Mouse (Mus musculus) E14TG2a.4 (cell line): ENCODE measurements around the gene Pde6g.

Experiments
- H3K27me3 ChIP-seq: 2 replicates; pipeline ENCODE4 v1.6.1; 2014; ENCODE audit warnings: low read length, control low read depth; ENCODE audit not compliant: insufficient read depth
- H3K36me3 ChIP-seq: 2 replicates; pipeline ENCODE4 v1.6.1; 2014; ENCODE audit warnings: low read length, control low read depth; ENCODE audit not compliant: insufficient read depth
- H3K4me1 ChIP-seq: replicated peaks from 2 replicates; pipeline ENCODE4 v1.6.1; 2014; ENCODE audit warnings: low read depth, low read length, control low read depth
- H3K4me3 ChIP-seq: replicated peaks from 2 replicates; pipeline ENCODE4 v1.5.1; 2014; ENCODE audit warnings: mild to moderate bottlenecking, low read length
- H3K9me3 ChIP-seq: 2 replicates; pipeline ENCODE4 v1.6.1; 2014; ENCODE audit warnings: low read length, control low read depth
- CTCF ChIP-seq: conservative IDR thresholded peaks from 2 replicates; pipeline ENCODE4 v1.5.1; 2014; ENCODE audit warnings: low read length
- NANOG ChIP-seq: IDR thresholded peaks from 2 replicates; pipeline ENCODE4 v1.6.1; 2014; ENCODE audit warnings: borderline replicate concordance, low read length, mixed read lengths
- POU5F1 ChIP-seq: IDR thresholded peaks from 2 replicates; pipeline ENCODE4 v1.6.1; 2014; ENCODE audit warnings: low read length, borderline replicate concordance

The Pde6g gene

DNA sequence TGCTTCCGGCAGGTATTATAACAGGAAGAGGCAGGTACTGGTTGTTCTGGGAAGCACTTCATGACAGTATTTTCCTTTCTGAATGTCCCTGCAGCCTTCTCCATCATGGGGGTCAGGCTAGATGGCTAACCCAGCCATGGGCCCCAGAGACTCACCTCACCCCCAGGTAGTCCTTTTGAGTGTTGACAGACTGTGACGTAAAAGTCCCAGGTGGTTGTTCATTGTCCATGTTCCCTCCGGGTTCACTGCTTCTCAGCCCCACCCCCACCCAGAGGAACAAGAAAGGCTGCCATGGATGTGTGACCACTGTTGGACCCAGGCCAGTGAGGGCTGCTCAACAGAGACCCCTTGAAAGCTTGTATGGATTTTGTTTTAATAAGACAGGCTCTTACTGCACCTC, 40.1 kb upstream of the Pde6g start:
- Histone ChIP-seq H3K4me1 (peaks cover 66% of the 10 kb centered on the region), H3K4me3 (0 out of 2 replicates have a peak overlapping the region, but pooled peaks have one; percentile 96), H3K36me3 (peaks cover 74% of the 10 kb centered on the region), H3K27me3 (no peaks in the 10 kb centered on the region), H3K9me3 (no peaks in the 10 kb centered on the region)
- TF ChIP-seq POU5F1 = no peak
- no peak for TF ChIP-seq NANOG
- TF ChIP-seq CTCF = no peak

DNA sequence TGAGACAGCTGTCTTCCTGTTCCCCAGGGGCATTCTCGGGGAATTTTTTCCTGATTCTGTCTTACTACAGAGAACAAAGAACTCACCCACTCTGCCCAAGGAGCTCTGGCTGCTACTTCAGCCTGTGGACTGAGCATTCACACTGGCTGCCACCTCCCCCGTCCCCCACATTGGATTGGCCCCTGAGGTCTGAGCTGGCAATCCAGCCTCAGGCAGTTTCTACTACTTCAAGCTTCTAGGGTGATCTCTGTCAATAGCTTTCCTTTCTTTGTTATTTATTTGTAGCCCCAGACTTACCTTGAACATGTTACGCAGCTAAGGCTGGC, 39.5 kb upstream of the Pde6g start:
- Histone ChIP-seq H3K4me3 (peak overlapping the region; percentile 96), H3K4me1 (peaks cover 67% of the 10 kb centered on the region), H3K27me3 (no peaks in the 10 kb centered on the region), H3K36me3 (peaks cover 74% of the 10 kb centered on the region), H3K9me3 (no peaks in the 10 kb centered on the region)
- TF ChIP-seq CTCF (no peak), POU5F1 (no peak), NANOG (no peak)

DNA sequence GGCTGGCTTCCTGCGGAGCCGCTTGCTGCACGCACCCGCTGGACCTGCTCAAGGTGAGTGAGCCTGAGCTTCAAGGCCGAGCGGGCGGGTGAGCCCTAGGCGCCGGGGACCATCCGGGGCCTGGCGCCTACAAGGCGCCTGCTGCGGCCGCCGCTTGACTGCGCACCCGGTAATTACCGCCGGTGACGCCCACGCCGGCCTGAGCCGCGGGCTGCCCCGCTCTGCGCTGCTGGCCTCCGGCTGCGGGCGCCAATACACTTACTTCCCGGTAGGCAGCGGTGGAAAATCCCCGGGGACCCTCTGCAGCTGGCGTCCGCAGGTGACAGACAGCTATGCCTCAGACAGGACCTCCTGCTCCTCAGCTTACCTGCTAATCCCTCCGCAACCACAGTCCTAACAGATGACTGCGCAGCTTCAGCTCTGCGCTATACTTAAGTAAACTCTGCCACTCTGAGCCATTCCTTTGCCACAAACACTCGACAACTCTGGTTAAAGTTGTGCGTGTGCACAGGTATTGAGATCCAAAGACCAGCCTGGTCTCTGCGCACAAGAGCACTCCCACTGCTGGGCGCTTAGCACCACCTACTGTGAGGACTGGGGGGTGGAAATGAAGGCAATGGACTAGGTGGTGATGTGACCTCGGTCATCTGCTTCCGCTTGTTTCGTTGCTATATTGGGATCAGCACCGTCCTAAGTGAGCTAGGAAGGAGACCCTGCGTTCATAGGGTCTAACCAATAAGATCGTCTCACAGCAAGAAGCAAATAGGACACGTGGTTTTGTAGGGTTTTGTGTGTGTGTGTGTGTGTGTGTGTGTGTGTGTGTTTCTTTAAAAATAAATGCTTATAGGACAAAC, 39.0 kb upstream of the Pde6g start:
- Histone ChIP-seq H3K36me3 (peaks cover 74% of the 10 kb centered on the region), H3K4me3 (peak overlapping the region; percentile 96), H3K27me3 (no peaks in the 10 kb centered on the region), H3K9me3 (no peaks in the 10 kb centered on the region), H3K4me1 (peaks cover 68% of the 10 kb centered on the region)
- TF ChIP-seq NANOG (no peak), POU5F1 (no peak), CTCF (no peak)

DNA sequence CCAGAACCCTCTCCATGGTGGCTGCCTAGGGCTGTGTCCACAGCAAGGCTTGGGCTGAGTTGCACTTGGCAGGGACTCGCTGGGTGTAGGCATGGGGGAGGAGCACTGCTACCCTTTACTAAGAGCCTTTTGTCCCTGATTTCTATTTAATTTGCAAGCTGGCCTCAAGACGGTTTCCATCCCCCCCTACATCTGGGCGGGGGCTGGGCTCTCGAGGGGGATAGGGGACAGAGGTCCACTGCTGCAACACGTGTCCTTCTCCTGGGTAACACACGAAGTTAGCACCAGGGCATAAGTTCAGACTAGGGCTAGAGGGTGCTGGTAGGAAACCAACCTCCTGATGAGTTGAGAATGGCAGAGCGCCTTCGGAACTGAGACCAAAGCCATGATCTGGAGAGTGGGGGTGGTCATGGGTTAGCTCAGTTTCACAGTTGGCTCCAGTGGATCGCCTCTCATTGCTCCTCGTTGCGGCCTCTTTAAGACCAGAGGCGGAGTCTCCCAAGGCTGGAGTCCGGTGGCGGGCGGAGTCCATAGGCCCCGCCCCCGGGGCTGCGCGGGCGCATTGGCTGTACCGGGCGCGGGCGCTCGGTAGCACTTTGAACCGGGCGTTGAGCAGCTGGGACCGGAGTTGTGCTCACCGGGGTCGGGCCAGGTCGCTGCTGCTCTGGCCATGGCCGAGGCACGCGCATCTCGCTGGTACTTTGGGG, 38.2 kb upstream of the Pde6g start, which contains the start of gene Slc25a10:
Slc25a10 (plus strand) TSS at position 524 of the 707 bp plus-strand sequence.
- Histone ChIP-seq H3K4me3 (peak within 1 kb of the TSS; percentile 96), H3K9me3 (no peaks in the 10 kb centered on the region), H3K36me3 (peaks cover 74% of the 10 kb centered on the region), H3K4me1 (peaks cover 68% of the 10 kb centered on the region), H3K27me3 (no peaks in the 10 kb centered on the region)
- TF ChIP-seq NANOG = no peak
- no peak for TF ChIP-seq POU5F1
- TF ChIP-seq CTCF = no peak

DNA sequence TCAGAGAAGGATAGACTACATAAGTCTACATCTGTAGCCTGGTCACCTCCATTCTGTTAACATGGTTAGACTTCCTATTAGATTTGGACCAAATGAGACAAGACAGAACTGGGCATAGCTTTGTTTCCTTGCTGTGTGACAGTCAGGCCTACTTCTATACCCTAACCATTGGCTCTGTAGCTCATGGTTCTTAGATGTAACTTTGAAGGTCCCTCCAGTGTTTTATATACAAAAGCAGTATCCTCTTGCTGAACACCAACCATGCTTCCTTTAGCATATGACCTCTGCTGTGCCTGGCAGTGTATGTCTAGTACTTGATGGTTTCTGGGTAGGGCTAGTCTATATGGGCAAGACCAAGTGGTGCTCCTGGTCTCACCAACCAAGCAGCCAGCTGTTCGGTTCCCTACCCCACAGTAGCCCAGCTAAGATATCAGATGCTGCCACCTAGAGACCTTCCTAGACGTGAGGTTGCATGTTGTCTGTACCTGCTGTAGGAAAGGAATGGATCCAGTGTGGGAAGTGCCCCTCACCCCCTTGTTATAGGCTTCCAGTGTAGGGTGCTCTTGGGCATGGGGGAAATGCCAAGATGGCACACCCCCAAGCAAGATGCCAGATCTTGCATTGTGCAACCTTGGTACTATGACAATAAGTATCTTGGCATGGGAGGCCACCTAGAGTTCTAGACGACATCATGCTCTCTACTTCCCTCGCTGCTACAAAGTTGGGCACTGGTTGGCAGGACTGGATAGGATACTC, 37.2 kb upstream of the Pde6g start:
- Histone ChIP-seq H3K9me3 (no peaks in the 10 kb centered on the region), H3K27me3 (no peaks in the 10 kb centered on the region), H3K4me1 (peaks cover 78% of the 10 kb centered on the region), H3K4me3 (peak overlapping the region; percentile 96), H3K36me3 (peaks cover 74% of the 10 kb centered on the region)
- no peak for TF ChIP-seq POU5F1
- no peak for TF ChIP-seq NANOG
- TF ChIP-seq CTCF = no peak

DNA sequence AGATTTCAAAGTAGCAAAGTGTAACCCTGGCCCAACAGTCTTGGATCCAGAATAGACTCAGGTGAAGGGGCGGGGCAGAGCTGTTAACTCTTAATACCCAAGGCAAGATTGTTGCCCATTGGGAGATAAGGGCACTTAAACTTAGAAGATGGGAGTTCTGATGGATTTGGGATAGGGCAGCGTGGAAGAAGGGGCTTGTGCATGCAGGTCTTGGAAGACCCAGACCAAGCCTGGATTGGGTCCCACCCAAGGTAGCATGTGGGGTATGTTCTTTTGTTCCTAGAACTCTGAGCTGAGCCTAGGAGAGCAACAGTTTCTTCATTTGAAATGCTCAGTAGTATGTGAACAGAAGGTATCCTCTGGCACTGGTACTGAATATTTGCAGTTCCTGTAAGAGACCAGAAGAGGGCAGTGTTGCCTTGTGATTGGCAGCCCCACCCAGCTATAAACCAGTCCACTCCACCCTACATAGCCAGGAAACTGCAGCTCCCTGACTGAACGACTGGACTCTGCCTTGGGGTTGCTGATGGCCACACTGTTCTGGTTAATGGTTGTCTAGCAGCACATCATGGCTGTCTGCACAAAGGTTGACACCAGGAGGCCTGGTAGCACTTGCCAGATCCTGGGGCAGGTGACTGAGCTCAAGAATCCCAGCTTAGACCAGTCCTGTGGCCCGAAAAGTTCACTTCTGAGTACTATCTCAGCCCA, 35.9 kb upstream of the Pde6g start:
- Histone ChIP-seq H3K9me3 (no peaks in the 10 kb centered on the region), H3K4me1 (peaks cover 81% of the 10 kb centered on the region), H3K36me3 (peaks cover 65% of the 10 kb centered on the region), H3K27me3 (no peaks in the 10 kb centered on the region), H3K4me3 (peak overlapping the region; percentile 5; the same call in 1 of the 2 replicates)
- TF ChIP-seq POU5F1 = no peak
- TF ChIP-seq NANOG = no peak
- TF ChIP-seq CTCF = peak; percentile 87

DNA sequence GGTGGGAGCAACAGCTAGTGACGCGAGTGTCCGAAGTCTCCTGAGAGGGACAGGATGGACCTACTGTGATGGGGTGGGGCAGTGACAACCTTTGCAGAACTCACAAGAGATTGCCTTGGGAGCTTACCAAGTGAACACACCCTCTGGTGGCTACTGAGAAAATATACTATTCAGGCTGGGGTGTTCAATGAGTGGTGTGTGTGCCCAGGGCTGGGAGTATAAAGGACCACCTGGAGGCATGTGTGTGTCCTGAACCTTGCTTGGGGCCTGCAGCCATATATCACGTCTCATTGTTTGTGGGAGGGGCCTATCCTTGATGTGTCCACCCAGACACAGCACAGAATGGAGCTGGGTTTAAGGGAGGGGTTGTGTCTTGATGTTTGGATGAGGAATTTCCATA, 35.2 kb upstream of the Pde6g start:
- H3K36me3 ChIP-seq = peaks cover 61% of the 10 kb centered on the region
- H3K4me3 ChIP-seq = no peak overlapping the region
- no peaks in the 10 kb centered on the region for H3K27me3 ChIP-seq
- no peaks in the 10 kb centered on the region for H3K9me3 ChIP-seq
- TF ChIP-seq CTCF (no peak), NANOG (no peak), POU5F1 (no peak)
- peaks cover 83% of the 10 kb centered on the region for H3K4me1 ChIP-seq

DNA sequence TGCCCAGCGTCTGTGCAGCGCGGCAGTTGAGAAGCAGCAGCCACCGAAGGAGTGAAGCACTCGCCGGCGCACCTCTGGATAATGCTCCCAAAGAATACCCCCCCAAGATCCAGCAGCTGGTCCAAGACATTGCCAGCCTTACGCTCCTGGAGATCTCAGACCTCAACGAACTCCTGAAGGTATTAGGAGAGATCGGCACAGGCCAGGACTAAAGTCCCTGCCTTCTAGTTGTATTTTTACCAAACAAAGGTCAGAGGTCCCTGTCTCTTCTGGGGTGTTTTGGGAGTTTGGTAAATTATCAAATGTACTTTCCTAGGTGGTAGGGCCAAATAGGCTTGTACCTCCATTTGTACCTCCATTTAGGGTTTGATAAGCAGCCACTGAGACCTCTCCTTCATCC, 32.0 kb upstream of the Pde6g start:
- no peaks in the 10 kb centered on the region for H3K9me3 ChIP-seq
- TF ChIP-seq CTCF (no peak), POU5F1 (no peak), NANOG (no peak)
- peaks cover 84% of the 10 kb centered on the region for H3K36me3 ChIP-seq
- no peaks in the 10 kb centered on the region for H3K27me3 ChIP-seq
- H3K4me1 ChIP-seq = peaks cover 69% of the 10 kb centered on the region
- H3K4me3 ChIP-seq = peak overlapping the region; percentile 99
